Mouse (Mus musculus): ENCODE measurements around the gene Il1r2. TPM values are rescaled to one million over a fixed set of nuclear protein-coding genes. Genes with fewer than 3 reads are reported as not detected.

The Il1r2 gene
- total RNA-seq, 4 experiments from 2014 or later = 0.35 to 0.46 (median 0.36) TPM; not detected in 1

- no peak for DNase-seq (ENCODE audit: low spot score in 2 of 2)
Observed at GRCm38 (mm10) chr1:40129321-40129720, 55.4 kb downstream of the Il1r2 start.

GRCm38 (mm10) chr1:40131631-40132030 is 57.8 kb downstream of the Il1r2 start:
- DNase-seq (ENCODE audit: low spot score in 2 of 2) = no peak

GRCm38 (mm10) chr1:40132721-40133120 is 58.8 kb downstream of the Il1r2 start:
- no peak for DNase-seq (ENCODE audit: low spot score in 2 of 2)

- no peak for DNase-seq (ENCODE audit: low spot score in 2 of 2)
Observed at GRCm38 (mm10) chr1:40133567-40133966, 59.7 kb downstream of the Il1r2 start.

GRCm38 (mm10) chr1:40139798-40140532 is 66.1 kb downstream of the Il1r2 start:
- peak; percentile 37 to 64 for DNase-seq (ENCODE audit: low spot score in 2 of 2)

- DNase-seq (ENCODE audit: low spot score in 2 of 2) = no peak
Observed at GRCm38 (mm10) chr1:40156096-40156495, 82.2 kb downstream of the Il1r2 start.

- DNase-seq (ENCODE audit: low spot score in 2 of 2) = no peak
Observed at GRCm38 (mm10) chr1:40163329-40163917, 89.5 kb downstream of the Il1r2 start.

GRCm38 (mm10) chr1:40164331-40164730 is 90.5 kb downstream of the Il1r2 start:
- no peak for DNase-seq (ENCODE audit: low spot score in 2 of 2)

GRCm38 (mm10) chr1:40167585-40167984 is 93.7 kb downstream of the Il1r2 start:
- DNase-seq (ENCODE audit: low spot score in 2 of 2) = no peak

GRCm38 (mm10) chr1:40171878-40172277 is 98.0 kb downstream of the Il1r2 start:
- DNase-seq (ENCODE audit: low spot score in 2 of 2) = peak; percentile 9 to 64

- no peak for DNase-seq (ENCODE audit: low spot score in 2 of 2)
Observed at GRCm38 (mm10) chr1:40174146-40174545, 100.3 kb downstream of the Il1r2 start.

Other genes starting within 250 kb of the Il1r2 start
- 100 to 1,000 TPM; 101 to 109 (median 108) TPM for gene Map4k4, start 173.2 kb upstream of the Il1r2 start, total RNA-seq (2022)
- gene Il1r1, start 151.0 kb downstream of the Il1r2 start, total RNA-seq (2022) = 1 to 10 TPM; 1.9 to 3.6 (median 2.6) TPM

Data from left cerebral cortex, adult 8-10 months (tissue).